Mouse (Mus musculus) small intestine, adult 10 weeks (tissue): ENCODE data around the gene Mrgprb2. TPM values are rescaled to one million over a fixed set of nuclear protein-coding genes. Genes with fewer than 3 reads are reported as not detected.

ENCODE experiments used
- polyA plus RNA-seq: library from polyadenylated mRNA; stranded (reverse); fragments of 350-450 nt; fragmentation: Illumina TruSeq; extraction: RNeasy Lipid Tissue Mini Kit (QIAGEN cat#74804); gene quantifications from one replicate; pipeline ENCODE4 v1.2.3, GENCODE M21; 2014; ENCODE audit warnings: low replicate concordance

The Mrgprb2 gene
- not detected for polyA plus RNA-seq

DNA sequence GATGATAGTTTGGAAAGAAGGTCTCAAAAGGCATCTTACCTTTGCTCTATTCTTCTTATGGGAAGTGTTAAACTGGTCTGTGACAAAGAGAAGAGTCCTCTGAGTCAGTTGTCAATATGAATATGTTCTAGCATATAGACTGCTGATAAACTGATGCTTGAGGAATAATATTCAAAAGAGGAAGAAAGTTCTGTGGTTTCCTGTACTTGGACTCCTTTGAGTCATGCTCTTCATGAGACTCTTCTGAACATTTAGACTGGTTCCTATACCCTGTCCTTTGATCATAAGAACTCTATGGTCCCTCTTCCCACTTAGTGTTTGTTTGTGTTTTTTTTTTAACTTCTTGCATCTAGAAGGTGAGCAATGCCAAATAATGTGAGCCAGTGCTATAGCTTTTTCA, at the start of gene Mrgprb2:
Gene Mrgprb2, minus strand, starts transcription at position 101 of the 400 bp plus-strand sequence.

Other genes starting within 250 kb of the Mrgprb2 start
- gene Mrgprb8, start 169.6 kb downstream of the Mrgprb2 start, polyA plus RNA-seq: not detected
- not detected for gene Mrgprb1, start 101.7 kb downstream of the Mrgprb2 start, polyA plus RNA-seq
- gene Mrgprx2, start 58.8 kb downstream of the Mrgprb2 start, polyA plus RNA-seq: not detected
- gene Mrgprb3, start 85.7 kb upstream of the Mrgprb2 start, polyA plus RNA-seq: not detected
- 81.9 TPM for gene Zdhhc13, start 230.9 kb upstream of the Mrgprb2 start, polyA plus RNA-seq